Mouse (Mus musculus): ENCODE data around the gene Cdk13. TPM values are rescaled to one million over a fixed set of nuclear protein-coding genes. Genes with fewer than 3 reads are reported as not detected.

Cdk13 gene
- total RNA-seq, 4 experiments from 2014 or later: 54.0 to 59.9 (median 55.3) TPM

DNA sequence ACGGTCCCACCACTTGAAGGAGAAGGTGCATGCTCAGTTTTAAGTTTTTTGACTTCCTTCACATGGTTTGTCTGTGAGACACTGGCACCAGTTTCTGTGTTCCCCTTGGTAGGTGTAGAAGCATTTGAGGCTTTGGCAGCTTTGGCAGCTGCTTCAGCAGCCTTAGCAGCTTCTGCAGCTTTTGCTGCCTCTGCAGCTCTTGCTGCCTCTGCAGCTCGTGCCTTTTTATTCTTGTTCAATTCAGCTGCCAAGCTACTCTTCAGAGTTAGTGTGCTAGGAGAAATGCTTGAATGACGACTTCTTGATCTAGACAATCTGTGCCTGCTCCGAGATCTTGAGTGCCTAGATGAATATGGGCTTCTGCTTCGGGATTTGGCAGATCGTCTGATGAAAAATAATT lies 32.3 kb downstream of the Cdk13 start:
- DNase-seq (ENCODE audit: low spot score in 2 of 2): peak; percentile 19 to 51

- DNase-seq (ENCODE audit: low spot score in 2 of 2): no peak
Measured at GRCm38 (mm10) chr13:17762405-17762804, 42.5 kb downstream of the Cdk13 start.

DNA sequence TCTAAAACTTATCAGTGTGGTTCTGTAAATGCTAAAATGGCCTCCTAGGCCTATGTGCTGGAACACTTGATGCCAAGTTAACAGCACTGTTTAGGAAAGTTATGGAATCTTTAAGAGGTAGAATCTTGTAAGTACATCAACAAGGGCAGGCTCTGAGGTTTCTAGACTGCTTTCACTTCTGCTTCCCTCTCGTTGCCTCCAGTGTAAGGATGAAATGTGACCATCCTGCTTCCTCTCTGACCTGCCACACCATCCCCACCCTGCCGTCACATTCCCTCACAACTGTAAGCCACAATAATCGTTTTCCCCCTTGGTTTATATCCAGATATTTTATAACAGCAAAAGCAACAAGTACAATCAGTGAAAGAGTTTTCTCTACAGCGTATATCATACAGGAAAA lies 49.9 kb downstream of the Cdk13 start:
- no peak for DNase-seq (ENCODE audit: low spot score in 2 of 2)

GRCm38 (mm10) chr13:17728798-17729197 lies 76.1 kb downstream of the Cdk13 start:
- DNase-seq (ENCODE audit: low spot score in 2 of 2): no peak

DNA sequence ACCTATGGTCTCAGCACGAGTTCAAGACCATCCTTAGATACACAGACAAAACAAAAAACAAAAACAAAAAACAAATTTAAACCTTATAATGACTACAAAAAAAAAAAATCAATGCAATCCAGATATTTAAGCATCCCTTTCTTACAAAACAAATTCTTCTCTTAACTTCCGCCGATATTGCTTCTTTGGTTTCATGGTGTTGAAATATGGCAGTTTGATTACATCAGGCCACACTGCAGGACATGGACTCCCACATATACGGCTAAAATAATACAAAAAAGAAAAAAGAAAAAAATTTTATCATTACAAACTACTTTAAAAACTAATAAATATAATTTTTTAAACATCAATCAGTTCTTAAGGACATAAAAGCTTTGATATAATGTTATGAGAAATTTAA lies 77.0 kb downstream of the Cdk13 start:
- DNase-seq (ENCODE audit: low spot score in 2 of 2): no peak

GRCm38 (mm10) chr13:17717357-17717756 lies 87.5 kb downstream of the Cdk13 start:
- DNase-seq (ENCODE audit: low spot score in 2 of 2): no peak

- DNase-seq (ENCODE audit: low spot score in 2 of 2): no peak
Measured at GRCm38 (mm10) chr13:17708784-17709311, 96.0 kb downstream of the Cdk13 start.

DNA sequence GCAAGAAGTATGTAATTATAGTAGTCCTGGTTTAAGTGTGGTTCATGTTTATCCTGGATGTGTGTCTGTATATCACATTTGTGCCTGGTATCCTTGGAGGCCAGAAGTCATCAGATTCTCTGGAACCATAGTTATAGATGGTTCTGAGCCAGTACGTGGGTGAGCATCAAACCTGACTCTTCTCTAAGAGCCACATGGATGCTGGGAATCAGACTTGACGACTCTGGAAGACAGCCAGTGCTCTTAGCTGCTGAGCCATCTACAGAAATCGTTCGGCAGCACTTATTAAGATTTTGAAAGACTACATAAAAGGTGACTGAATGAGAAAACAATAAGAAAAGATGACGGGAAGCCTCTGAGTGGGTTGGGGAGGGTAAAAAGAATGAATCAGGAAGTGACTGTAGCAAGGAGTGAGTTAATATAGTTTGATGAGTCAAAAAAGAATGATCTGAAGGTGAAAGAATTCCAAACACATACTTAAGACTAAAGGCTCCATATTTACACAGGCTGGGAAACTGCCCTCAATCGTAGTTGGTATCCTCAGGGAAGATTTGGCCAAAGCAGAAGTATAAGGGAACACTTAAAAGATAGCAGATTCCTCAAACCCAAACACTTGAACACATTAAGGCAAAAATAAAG lies 99.6 kb downstream of the Cdk13 start:
- no peak for DNase-seq (ENCODE audit: low spot score in 2 of 2)

- DNase-seq (ENCODE audit: low spot score in 2 of 2): no peak
Measured at GRCm38 (mm10) chr13:17702311-17702710, 102.6 kb downstream of the Cdk13 start.

DNA sequence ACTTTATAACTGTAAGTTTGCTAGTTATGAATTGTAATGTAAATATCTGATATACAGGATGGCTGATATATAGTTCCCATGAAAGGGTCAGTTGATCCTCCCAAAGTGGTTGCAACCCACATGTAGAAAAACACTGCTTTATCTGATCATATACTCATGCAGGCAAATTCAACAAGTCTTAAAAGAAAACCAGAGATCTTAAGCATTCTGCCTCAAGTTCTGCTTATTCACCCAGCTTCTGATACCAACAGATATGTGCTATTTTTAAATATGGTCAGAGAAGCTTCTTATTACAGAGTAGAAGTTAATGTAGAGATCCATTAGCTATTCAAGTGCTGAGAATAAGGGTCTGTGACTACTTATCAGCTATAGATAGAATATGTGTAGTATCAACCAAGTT lies 103.6 kb downstream of the Cdk13 start:
- DNase-seq (ENCODE audit: low spot score in 2 of 2): no peak

DNA sequence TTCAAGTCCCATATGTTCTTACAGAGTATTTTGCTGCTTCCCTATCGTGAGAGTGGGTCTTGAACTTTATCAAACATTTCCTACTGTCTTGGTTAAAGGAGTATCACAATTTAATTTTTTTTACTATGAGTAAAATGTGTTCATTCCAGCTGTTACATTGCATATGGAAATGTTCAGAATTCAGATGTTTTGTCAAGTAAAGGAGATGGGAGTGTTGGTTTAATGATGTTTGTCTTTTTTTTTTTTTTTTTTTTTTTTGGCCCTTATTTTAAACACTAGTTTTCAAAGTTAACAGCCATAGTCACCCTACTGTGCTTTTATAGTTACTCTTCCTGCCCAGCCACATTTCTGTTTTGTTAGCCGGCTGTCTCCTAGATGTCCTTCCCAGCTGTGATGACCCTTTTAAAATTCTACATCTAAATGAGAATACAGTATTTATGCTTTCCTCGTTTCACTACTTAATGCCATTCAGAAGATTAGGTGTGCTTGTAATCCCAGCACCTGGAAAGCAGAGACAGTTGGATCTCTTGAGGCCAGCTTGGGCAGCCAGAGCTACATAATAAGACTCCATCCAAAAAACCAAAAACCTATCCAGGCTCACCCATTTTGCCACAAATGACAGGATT lies 104.7 kb downstream of the Cdk13 start:
- DNase-seq (ENCODE audit: low spot score in 2 of 2): no peak

GRCm38 (mm10) chr13:17695898-17696580 lies 108.9 kb downstream of the Cdk13 start:
- no peak for DNase-seq (ENCODE audit: low spot score in 2 of 2)

GRCm38 (mm10) chr13:17694911-17695699 lies 109.8 kb downstream of the Cdk13 start, which contains the start of the genes Mplkip and Sugct:
Gene Mplkip, plus strand, starts transcription at chr13:17695192.
Gene Sugct, minus strand, starts transcription at chr13:17695553.
- peak; percentile 98 to 99 for DNase-seq (ENCODE audit: low spot score in 2 of 2)

- DNase-seq (ENCODE audit: low spot score in 2 of 2): peak; percentile 46 to 54
Measured at GRCm38 (mm10) chr13:17694414-17694813, 110.5 kb downstream of the Cdk13 start.

DNA sequence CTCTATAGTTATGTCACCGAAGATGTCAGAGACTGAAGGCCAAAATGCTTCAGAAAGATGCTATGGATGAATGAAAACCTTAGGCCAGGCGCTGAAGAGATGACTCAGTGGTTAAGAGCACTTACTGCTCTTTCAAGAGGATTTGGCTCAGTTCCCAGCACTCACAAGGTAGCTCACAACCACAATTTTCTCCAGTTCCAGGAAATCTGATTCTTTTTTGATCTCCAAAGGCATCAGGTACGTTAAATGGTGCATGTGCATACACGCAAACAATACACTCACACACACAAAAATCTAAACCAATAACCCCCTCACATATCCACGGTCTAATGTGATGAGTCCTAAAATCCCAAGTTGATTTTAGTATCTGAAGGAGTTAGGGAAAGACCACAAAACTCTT lies 111.1 kb downstream of the Cdk13 start:
- no peak for DNase-seq (ENCODE audit: low spot score in 2 of 2)

GRCm38 (mm10) chr13:17691436-17691835 lies 113.5 kb downstream of the Cdk13 start:
- no peak for DNase-seq (ENCODE audit: low spot score in 2 of 2)

DNA sequence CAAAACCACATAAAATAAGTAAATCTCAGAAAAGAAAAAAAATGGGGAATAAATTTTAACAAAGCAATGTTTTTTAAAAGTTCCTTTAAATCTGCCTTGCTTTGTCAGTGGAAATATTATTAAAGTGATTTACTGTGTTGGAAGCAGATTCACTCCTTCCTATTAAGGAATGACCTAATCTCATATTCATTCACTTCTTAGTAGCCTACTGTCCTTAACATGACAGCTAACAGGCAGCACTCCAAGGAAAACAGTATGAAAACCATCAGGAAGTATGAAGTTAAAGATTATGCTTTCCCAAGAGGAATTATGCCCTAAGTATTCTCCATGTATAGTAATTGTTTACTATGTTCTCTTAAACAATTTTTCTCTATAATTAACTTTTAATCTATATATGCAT lies 114.2 kb downstream of the Cdk13 start:
- DNase-seq (ENCODE audit: low spot score in 2 of 2): no peak

DNA sequence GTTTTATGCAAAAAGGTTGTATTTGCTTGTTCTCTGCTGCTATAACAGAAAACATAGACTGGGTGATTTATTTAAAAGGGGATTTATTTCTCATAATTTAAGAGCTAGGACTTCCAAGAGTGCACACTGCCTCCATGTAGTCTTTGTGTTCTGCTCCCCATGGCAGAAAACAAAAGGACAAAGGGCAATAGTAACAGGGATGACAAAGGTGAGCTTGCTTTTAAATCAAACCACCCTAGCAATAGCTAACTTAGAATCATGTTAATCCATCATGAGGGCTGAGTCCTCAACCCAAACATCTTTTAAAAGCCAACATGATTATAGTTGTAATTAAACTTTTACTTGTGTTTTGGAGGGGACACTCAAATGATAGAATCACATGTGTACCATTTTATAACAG lies 115.4 kb downstream of the Cdk13 start:
- no peak for DNase-seq (ENCODE audit: low spot score in 2 of 2)

- no peak for DNase-seq (ENCODE audit: low spot score in 2 of 2)
Measured at GRCm38 (mm10) chr13:17671122-17671521, 133.8 kb downstream of the Cdk13 start.

DNA sequence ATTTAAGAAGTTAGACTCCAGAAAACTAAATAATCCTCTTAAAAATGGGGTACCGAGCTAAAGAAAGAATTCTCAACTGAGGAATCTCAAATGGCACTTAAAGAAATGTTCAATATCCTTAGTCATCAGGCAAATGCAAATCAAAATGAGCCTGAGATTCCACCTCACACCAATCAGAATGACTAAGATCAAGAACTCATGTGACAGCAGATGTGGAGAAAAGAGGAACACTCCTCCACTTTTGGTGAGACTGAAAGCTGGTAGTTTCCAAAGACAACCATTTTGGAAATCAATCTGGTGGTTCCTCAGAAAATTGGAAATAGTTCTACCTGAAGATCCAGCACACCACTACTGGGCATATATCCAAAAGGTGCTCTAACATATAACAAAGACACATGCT lies 137.5 kb downstream of the Cdk13 start:
- no peak for DNase-seq (ENCODE audit: low spot score in 2 of 2)

Measured in left cerebral cortex, adult 8-10 months (tissue).